Mouse (Mus musculus) embryonic stem cell, embryonic (primary cell): Measurements from ENCODE around the gene Bcas3.

Experiments
- CTCF ChIA-PET, 4 experiments: fragments of 300-600 bp in 2 of 4; fragments of 350-600 bp in 2 of 4; sonication (Branson Sonifier 250); formaldehyde crosslinking; loops; one replicate each; lab custom pipeline; 2022; ENCODE audit warnings: inconsistent platforms in 2 of 4; lab: Charles Lee
- POLR2A ChIA-PET, 4 experiments: fragments of 300-600 bp in 2 of 4; fragments of 350-600 bp in 2 of 4; sonication (Branson Sonifier 250); formaldehyde crosslinking; loops; one replicate each; lab custom pipeline; 2022; ENCODE audit warnings: antibody characterized with exemption in 4 of 4, inconsistent platforms in 1 of 4; lab: Charles Lee

Gene Bcas3

DNA sequence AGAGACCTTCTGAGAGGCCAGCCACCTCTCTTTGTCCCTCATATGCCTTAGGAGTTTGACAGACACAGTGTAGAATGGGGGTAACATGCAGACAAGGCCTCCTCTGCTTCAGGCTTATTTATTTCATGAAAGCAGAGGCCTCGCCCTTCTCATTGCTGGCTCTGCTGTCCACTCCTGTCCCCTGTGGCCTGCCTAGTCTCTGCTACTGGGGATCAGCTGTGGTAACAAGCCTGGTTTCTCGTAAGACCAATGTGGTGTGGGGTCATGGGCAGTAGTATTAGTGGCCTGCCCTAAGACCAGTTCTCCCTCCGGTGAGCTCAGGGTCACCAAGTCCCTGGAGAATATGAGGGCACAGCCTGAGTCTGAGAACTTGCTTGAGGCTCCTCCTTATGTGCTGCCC is 468.0 kb downstream of the Bcas3 start:
- ChIA-PET POLR2A (interaction anchor here in 2 of 4 experiments (0.7 to 1.1 kb wide), 3 partner anchors 10 to 136 kb away, joined by 3 to 4 read pairs (median 3); no protein-coding TSS in a partner anchor), CTCF (interaction anchor here in 2 of 4 experiments (0.6 to 1.7 kb wide), 2 partner anchors 10 to 181 kb away, joined by 3 to 8 read pairs; partner anchors contain the start of gene Tbx2 (in 1 of the 2))

GRCm38 (mm10) chr11:85821659-85822058 is 468.7 kb downstream of the Bcas3 start:
- POLR2A ChIA-PET, result interaction anchor here in 2 of 4 experiments (0.6 to 0.7 kb wide), 2 partner anchors 95 to 137 kb away, joined by 3 read pairs; no protein-coding TSS in a partner anchor
- CTCF ChIA-PET, result interaction anchor here in 3 of 4 experiments (0.6 to 1.7 kb wide), 5 partner anchors 10 to 180 kb away, joined by 3 to 8 read pairs (median 4); partner anchors contain the start of gene Tbx2 (in 1 of the 3)

DNA sequence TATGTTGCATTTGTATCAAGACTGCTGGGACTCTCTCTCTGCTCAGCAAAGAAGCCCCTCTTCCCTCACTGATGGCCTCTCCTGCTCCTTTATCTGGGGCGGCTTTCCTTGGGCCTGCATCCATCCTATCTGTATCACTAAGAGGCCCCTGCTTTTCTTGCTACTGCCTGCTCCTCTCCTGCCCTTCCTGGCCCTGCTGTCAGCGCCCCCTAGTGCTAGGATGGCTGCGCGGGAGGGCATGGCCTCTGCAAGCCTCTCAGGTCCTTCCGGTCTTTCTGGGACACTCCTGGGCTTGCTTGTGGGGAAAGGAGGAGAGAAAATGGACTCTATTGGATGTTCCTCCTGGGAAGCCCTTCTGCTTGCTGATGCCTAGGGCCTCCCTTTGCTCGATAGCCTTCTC is 470.2 kb downstream of the Bcas3 start:
- ChIA-PET CTCF (interaction anchor here (0.6 to 2.1 kb wide), 25 partner anchors 9 to 639 kb away, joined by 3 to 14 read pairs (median 3); partner anchors contain the start of gene Tbx2 (in 1 of the 4)), POLR2A (no interaction called here)

- POLR2A ChIA-PET, result no interaction called here
- CTCF ChIA-PET, result interaction anchor here (0.6 to 2.1 kb wide), 13 partner anchors 10 to 442 kb away, joined by 3 to 14 read pairs (median 3); no protein-coding TSS in a partner anchor
These were observed 470.8 kb downstream of the Bcas3 start for GRCm38 (mm10) chr11:85823794-85824193.

DNA sequence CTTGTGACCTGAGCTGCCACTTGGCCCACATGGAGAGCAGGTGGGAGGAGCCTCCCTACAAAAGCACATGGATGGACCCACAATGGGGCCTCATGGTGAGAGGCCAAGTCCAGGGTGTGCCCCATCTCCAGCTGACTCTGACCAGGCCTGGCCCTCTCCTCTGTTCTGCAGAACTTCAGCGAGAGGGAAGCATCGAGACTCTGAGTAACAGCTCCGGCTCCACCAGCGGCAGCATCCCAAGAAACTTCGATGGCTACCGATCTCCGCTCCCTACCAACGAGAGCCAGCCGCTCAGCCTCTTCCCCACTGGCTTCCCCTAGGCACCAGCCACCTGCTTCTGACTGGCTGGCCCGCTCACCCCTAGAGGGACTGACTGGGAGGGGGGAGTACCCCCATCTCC is 472.1 kb downstream of the Bcas3 start:
- CTCF ChIA-PET, result interaction anchor here in 3 of 4 experiments (0.5 to 2.1 kb wide), 4 partner anchors 16 to 118 kb away, joined by 3 to 7 read pairs (median 3); no protein-coding TSS in a partner anchor
- POLR2A ChIA-PET, result interaction anchor here in 1 of 4 experiments (1.1 kb wide), 2 partner anchors 11 to 18 kb away, joined by 3 read pairs; no protein-coding TSS in a partner anchor

DNA sequence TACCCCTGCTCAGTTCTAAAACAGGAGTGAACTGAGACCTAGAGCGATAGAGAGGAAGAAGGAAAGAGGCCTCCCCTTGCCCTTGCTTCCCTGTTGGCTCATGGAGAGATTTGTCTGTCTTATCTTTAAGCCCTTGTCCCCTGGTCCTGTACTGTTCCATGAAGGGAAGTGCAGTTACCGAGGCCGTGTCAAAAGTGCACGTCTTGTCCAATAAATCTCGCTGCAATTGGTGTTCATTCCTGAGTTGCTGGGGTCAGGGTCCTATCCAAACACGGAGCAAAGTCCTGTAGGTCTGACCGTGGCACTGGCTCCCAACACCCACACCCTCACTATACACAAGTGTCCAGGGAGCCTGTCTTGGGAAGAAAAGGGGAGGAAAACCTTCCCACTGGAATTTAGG is 472.9 kb downstream of the Bcas3 start:
- POLR2A ChIA-PET, result interaction anchor here in 1 of 4 experiments (1.1 kb wide), 2 partner anchors 12 to 17 kb away, joined by 3 read pairs; no protein-coding TSS in a partner anchor
- CTCF ChIA-PET, result interaction anchor here in 1 of 4 experiments (1.5 kb wide), 1 partner anchor 16 kb away, joined by 4 read pairs; no protein-coding TSS in a partner anchor

DNA sequence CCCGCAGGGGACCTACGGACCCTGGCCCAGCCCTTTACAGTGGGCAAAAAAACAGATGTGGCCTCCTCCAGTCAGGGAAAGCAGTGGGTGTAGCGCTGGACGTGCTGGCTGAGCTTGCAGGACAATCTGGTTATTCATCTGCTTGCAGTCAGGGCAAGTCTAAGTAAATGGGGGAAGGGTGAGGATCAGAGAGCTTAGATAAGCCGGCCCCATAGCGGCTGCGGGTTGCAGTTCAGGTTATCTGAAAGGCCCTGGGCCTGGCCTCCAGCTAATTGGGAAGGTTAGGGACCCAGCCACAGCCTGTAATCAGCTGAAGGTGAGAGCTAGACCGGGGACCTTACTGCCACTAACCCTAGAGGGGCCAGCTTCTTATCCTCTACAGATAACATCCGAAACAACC is 474.4 kb downstream of the Bcas3 start:
- CTCF ChIA-PET, result interaction anchor here in 3 of 4 experiments (0.5 to 1.6 kb wide), 4 partner anchors 14 to 123 kb away, joined by 3 to 7 read pairs (median 4); no protein-coding TSS in a partner anchor
- POLR2A ChIA-PET, result interaction anchor here (0.6 to 1.3 kb wide), 12 partner anchors 8 to 142 kb away, joined by 3 to 7 read pairs (median 3); no protein-coding TSS in a partner anchor

GRCm38 (mm10) chr11:85828691-85829519 is 475.9 kb downstream of the Bcas3 start:
- ChIA-PET POLR2A (interaction anchor here in 1 of 4 experiments (0.5 to 2.6 kb wide), 3 partner anchors 12 to 1131 kb away, joined by 3 to 15 read pairs (median 4); no protein-coding TSS in a partner anchor), CTCF (interaction anchor here in 3 of 4 experiments (0.5 to 1.6 kb wide), 3 partner anchors 15 to 122 kb away, joined by 3 to 7 read pairs (median 6); no protein-coding TSS in a partner anchor)

DNA sequence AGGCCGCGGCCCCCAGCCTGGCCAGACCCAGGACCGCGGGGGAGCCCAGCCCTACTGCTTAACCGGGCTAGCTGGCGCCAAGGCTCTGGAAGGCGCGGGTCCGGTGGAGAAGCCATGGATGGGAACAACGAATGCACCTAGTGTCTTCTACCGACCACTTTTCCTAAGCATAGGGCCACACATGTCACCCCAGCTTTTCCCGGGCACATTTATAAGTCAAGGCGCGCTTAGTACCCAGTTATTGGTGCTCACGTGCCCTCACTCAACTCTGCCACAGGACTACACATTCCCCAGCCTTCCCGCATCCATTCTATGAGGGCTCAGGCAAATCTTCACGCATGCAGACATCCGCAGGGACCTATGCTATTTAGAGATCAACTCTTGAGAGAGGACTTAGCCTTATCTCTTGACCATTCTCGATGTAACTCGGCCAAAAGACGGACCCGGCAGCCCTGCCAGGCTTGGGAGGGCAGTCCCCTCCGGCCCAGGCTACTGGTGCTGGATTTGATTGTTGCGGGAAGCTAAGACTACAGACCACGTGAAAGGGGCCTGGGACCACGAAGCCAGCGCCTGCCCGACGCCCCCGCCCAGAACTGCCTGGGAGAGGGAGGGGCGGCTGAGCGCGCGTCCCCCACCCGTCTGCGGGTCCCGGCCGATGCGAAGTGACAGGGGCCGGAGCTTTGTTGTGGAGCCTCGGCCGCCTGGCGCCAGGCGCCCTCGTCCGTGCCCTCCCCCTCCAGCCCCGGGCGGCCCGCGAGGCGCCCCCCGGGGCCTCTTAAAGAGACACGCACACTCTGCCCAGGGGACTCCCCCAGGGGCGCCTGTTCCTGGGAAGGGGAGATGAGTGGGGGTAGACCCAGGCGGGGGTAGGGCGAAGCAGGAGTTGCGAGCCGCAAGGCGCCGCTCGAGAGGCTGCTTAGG is 476.8 kb downstream of the Bcas3 start:
- CTCF ChIA-PET, result interaction anchor here (0.6 to 4.9 kb wide), 9 partner anchors 8 to 1768 kb away, joined by 3 to 22 read pairs (median 6); no protein-coding TSS in a partner anchor
- POLR2A ChIA-PET, result interaction anchor here in 1 of 4 experiments (0.5 to 2.6 kb wide), 6 partner anchors 11 to 1132 kb away, joined by 3 to 15 read pairs (median 3); no protein-coding TSS in a partner anchor

DNA sequence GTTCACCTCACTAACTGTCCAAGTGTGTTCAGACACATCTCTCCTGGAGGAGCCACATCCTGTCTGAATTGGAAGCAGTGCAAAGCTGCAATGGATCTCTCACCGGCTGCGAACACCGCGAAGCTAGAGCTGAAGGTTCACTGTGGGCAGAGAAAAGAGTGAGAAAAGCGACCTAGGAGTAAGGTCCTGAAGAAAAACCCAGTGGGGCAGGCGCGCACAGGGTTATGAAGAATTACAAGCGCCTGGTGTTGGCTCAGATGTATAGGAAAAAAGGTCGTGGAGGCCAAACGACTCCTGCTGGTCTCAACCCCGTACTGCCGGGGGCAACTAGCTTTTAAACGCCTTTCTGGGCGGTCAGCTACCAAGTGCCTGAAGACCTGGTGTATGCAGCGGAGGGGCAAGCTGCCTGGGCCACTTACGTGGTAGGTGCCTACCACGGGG is 478.0 kb downstream of the Bcas3 start:
- POLR2A ChIA-PET, result interaction anchor here in 2 of 4 experiments (0.6 to 2.6 kb wide), 4 partner anchors 10 to 613 kb away, joined by 3 to 15 read pairs (median 3); no protein-coding TSS in a partner anchor

GRCm38 (mm10) chr11:85831656-85832230 is 478.8 kb downstream of the Bcas3 start:
- CTCF ChIA-PET, result interaction anchor here in 3 of 4 experiments (0.5 to 4.9 kb wide), 7 partner anchors 9 to 125 kb away, joined by 3 to 22 read pairs (median 5); no protein-coding TSS in a partner anchor
- POLR2A ChIA-PET, result interaction anchor here in 2 of 4 experiments (1.3 to 2.6 kb wide), 2 partner anchors 9 to 12 kb away, joined by 5 to 15 read pairs; no protein-coding TSS in a partner anchor

More for the DNA sequence above, 478.0 kb downstream of the Bcas3 start:
- CTCF ChIA-PET, result interaction anchor here in 3 of 4 experiments (0.5 to 4.9 kb wide), 14 partner anchors 8 to 124 kb away, joined by 3 to 22 read pairs (median 4); no protein-coding TSS in a partner anchor

DNA sequence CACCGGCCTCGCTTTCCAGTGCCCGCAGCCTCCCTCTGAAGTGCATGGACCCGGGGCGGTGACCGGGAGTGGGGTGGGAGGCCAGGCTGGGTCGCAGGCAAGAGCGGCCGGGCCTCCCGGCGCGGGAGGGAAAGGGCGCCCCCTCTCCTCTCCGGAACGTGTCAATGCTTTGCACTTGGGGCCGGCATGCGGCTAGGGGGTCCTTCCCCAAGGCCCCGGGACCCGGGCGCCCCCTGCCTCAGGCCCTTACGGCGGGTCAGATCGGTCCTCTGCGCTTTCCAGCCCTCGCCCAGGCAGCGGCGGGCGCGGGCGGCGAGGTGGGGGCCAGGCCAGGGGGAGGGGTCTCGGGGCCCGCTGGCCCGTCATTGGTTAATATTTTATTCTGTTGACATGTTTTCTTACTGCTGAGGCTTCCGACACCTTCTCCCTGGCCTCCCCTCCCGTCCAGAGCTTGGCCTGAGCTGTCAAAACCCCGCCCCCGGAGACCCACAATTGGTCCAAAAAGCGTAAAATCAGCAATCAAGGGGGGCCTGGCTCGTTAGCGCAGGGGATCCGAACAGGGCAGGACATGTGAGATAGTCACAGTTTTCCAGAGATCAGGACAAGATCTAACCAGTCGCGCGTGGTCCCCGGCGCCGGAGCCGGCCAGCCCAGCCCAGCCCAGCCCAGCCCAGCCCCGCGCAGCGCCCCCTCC is 479.4 kb downstream of the Bcas3 start, which contains the start of gene Tbx2:
TSS of gene Tbx2 (plus strand) at position 321 of the 694 bp plus-strand sequence.
- ChIA-PET POLR2A (interaction anchor here in 1 of 4 experiments (1.3 kb wide), 1 partner anchor 11 kb away, joined by 5 read pairs; no protein-coding TSS in a partner anchor), CTCF (interaction anchor here in 2 of 4 experiments (1.0 to 4.9 kb wide), 4 partner anchors 9 to 11 kb away, joined by 3 to 22 read pairs (median 12); no protein-coding TSS in a partner anchor)

DNA sequence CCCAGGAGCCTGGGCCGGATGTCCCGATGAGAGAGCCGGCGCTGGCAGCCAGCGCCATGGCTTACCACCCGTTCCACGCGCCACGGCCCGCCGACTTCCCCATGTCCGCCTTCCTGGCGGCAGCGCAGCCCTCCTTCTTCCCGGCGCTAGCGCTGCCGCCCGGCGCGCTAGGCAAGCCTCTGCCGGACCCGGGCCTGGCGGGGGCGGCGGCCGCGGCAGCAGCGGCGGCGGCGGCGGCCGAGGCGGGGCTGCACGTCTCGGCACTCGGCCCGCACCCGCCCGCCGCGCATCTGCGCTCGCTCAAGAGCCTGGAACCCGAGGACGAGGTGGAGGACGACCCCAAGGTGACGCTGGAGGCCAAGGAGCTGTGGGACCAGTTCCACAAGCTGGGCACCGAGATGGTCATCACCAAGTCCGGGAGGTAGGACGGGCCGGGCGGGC is 480.1 kb downstream of the Bcas3 start:
- CTCF ChIA-PET, result interaction anchor here in 2 of 4 experiments (0.6 to 4.9 kb wide), 3 partner anchors 9 to 10 kb away, joined by 3 to 22 read pairs (median 10); no protein-coding TSS in a partner anchor
- POLR2A ChIA-PET, result interaction anchor here in 2 of 4 experiments (0.6 to 1.3 kb wide), 5 partner anchors 9 to 168 kb away, joined by 3 to 5 read pairs (median 4); no protein-coding TSS in a partner anchor

GRCm38 (mm10) chr11:85833761-85834385 is 480.9 kb downstream of the Bcas3 start:
- ChIA-PET POLR2A (interaction anchor here in 2 of 4 experiments (1.1 to 1.2 kb wide), 3 partner anchors 8 to 73 kb away, joined by 3 to 4 read pairs (median 4); no protein-coding TSS in a partner anchor), CTCF (interaction anchor here in 2 of 4 experiments (1.1 to 4.9 kb wide), 2 partner anchors 10 kb away, joined by 4 to 22 read pairs; no protein-coding TSS in a partner anchor)
